Mouse (Mus musculus) C2C12 (cell line): ENCODE results near the gene Fam240b.

Experiments used
- CEBPB ChIP-seq: IDR thresholded peaks from one replicate; pipeline ENCODE4 v1.6.1; 2011; ENCODE audit warnings: low read depth, mild to moderate bottlenecking, control low read depth, moderate library complexity
- CTCF ChIP-seq: IDR thresholded peaks from one replicate; pipeline ENCODE4 v1.5.1; 2011; ENCODE audit not compliant: control insufficient read depth, insufficient read depth, insufficient read length
- MYOD1 ChIP-seq: IDR thresholded peaks from one replicate; pipeline ENCODE4 v1.6.1; 2011; ENCODE audit warnings: low read depth; ENCODE audit not compliant: control insufficient read depth, insufficient read length
- MYOG ChIP-seq: IDR thresholded peaks from one replicate; pipeline ENCODE4 v1.6.1; 2011; ENCODE audit not compliant: control insufficient read depth, insufficient read length; ENCODE audit errors: extremely low read depth
- USF1 ChIP-seq: IDR thresholded peaks from one replicate; pipeline ENCODE4 v1.6.1; 2011; ENCODE audit warnings: low read depth, mild to moderate bottlenecking, control low read depth, moderate library complexity

DNA sequence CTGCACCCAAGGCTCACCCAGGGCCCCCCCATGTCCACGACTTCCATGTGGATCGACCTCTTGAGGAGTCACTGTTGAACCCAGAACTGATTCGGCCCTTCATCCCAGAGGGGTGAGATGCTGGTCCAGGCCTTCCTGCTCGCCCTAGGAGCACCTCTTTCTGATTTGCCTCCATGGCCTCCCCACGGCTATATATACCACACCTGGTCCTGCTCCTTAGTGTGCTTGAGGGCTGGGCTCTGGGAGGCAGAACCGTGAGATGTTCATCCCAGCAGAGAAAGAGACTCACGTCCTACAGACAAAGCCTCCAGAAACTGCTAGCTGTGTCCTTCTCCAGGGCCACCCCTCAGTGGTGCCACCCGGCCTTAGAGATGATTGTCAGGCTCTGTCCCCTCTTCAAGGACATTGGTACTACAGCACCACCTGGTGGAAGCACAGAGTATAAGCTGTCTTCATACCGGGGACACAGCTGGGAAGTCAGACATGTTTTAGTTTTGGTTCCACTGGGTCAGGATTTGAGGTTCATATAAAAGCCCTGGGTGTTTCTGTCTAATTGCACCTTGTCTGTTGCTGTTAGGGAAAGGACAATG, 58.6 kb downstream of the Fam240b start:
- peak; percentile 55 for TF ChIP-seq CTCF
- TF ChIP-seq MYOG: no peak
- no peak for TF ChIP-seq USF1
- no peak for TF ChIP-seq MYOD1
- TF ChIP-seq CEBPB: no peak
